Mouse (Mus musculus) thymus, postnatal 0 days (tissue): Measurements from ENCODE around the gene Twf2. TPM values are rescaled to one million over a fixed set of nuclear protein-coding genes. Genes with fewer than 3 reads are reported as not detected.

Source experiments
- DNase-seq: peaks from one replicate; pipeline ENCODE4 v3.0.0-alpha.2; 2015; ENCODE audit warnings: low spot score
- polyA plus RNA-seq: library from polyadenylated mRNA; unstranded; fragments of >200 nt; fragmentation: Nextera tagmentation; extraction: Ambion mirVana; gene quantifications from 2 replicates; pipeline ENCODE4 v1.2.1, GENCODE M21; 2015

The Twf2 gene
- polyA plus RNA-seq, 1 experiment from 2014 or later: 141 TPM

DNA sequence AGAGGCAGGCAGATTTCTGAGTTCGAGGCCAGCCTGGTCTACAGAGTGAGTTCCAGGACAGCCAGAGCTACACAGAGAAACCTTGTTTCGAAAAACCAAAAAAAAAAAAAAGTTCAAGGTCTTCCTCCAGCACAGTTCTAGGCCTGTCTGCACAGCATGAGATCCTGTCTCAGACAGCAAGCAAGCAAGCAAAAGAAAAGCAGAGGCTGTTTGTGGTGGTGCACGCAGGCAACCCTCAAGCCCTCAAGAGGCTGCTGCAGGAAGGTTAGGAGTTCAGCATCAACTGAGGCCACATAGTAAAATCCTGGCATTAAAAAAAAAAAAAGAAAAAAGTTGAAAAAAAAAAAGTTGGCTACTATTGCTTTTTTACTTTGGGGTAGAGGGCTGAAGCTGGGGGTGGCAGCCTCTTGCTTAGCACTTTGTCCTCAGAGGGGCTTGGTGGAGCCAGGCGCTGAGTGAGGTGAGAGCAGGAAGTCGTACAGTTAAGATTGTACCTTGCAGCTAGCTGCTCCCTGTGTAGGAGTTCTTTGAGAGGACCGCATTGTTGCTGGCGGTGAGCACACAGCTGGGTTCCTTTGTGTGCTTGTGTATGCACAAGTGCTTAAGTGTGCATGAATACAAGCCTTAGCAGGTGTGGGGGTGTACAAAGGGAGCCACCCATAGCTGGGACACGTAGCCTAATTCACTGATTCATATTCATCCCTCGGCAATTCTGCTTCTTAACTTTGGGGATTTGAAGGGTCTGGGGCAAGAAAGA lies 8.1 kb downstream of the Twf2 start:
- DNase-seq: peak; percentile 79

DNA sequence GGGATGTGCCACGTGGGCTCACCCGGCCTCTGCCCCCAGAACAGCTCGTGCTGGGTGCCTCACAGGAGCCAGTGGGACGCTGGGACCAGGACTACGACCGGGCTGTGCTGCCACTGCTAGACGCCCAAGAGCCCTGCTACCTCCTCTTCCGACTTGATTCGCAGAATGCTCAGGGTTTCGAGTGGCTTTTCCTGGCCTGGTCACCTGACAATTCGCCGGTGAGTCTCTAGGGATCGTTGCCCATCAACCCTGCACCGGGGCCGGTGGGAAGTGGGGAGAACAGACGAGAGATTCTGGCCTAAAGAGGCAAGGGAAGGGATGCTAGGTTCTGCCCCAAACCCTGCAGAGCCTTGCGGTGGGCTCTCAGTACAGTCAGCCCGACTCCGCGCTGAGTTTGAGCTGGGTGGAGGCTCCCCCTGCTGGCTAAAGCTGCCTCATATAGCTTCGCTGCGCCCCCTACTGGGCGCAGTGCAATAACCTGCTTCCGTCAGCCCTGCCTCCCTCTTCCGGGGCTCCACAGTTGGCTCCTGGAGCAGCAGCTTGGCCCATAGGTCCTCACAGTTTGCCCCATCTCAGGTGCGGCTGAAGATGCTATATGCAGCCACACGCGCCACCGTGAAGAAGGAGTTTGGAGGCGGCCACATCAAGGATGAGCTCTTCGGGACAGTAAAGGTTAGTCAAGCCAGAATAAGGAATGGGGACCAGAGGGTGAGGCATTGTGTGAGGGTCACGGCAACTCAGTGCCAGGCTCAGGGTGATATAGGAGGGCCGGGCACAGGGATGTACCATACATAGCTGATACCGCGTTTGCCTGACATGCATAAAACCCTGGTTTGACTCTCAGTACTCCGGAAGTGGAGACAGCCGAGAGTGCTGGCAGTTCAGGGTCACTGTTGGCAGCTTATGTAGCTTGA lies 9.0 kb downstream of the Twf2 start:
- peak; percentile 93 for DNase-seq

DNA sequence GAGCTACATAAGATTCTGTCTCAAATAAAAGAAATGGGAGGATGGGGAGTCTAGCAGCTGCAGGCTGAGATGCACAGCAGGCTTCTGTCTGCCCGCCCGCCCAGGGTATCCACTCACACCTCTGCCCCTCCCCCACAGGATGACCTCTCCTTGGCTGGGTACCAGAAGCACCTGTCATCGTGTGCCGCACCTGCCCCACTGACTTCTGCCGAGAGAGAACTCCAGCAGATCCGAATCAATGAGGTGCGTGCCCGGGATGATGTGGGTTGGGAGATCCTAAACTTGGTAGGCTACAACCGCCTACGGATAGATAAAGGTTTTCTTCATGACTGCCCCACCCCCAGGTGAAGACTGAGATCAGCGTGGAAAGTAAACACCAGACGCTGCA lies 9.7 kb downstream of the Twf2 start:
- no peak for DNase-seq

DNA sequence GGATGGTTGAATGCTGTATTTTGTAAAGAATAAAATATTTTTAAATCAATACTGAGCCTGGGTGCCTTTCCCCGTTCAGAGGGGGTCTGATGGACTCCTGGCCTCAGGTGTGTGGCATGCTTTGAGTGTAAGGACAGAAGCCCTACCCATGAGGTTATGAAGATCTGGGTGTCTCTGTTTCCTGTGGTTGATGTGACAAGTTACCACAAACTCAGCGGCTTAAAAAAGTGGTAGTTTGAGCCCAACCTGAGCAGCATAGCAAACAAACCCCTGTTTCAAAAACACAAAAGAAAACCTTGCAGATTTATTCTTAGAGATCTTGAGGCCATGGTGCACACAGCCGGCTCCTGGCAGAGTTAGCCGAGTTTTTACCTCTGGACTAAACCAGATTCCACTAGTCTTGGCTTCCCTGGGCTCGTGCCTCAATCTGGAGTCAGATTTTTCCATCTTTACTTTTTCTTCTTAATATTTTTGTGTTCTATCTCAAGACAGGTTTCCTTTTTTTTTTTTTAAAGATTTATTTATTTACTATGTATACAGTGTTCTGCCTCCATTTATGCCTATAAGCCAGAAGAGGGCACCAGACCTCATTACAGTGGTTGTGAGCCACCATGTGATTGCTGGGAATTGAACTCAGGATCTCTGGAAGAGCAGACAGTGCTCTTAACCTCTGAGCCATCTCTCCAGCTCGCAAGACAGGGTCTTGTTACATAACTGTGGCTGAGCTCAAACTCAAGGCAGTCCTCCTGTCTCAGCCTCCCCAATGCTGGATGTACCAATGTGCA lies 12.6 kb downstream of the Twf2 start:
- peak; percentile 35 for DNase-seq

DNA sequence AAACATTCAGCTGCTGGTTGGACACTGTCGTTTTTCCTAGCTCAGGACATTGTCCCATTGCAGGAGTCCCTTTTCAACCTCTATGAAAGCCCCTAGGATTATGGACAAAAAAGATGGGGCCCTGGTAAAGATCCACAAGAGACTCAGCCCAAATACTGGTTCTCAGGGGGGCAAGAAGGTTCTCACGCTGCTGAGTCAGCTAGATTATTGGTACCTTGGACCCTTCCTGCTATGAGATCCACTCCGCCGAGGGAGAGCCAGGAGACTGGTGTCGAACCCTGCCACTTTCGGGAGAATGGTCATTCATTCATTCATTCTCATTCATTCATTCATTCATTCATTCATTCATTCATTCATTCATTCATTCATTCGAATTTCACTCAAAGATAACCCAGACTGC lies 14.1 kb downstream of the Twf2 start:
- DNase-seq: no peak

DNA sequence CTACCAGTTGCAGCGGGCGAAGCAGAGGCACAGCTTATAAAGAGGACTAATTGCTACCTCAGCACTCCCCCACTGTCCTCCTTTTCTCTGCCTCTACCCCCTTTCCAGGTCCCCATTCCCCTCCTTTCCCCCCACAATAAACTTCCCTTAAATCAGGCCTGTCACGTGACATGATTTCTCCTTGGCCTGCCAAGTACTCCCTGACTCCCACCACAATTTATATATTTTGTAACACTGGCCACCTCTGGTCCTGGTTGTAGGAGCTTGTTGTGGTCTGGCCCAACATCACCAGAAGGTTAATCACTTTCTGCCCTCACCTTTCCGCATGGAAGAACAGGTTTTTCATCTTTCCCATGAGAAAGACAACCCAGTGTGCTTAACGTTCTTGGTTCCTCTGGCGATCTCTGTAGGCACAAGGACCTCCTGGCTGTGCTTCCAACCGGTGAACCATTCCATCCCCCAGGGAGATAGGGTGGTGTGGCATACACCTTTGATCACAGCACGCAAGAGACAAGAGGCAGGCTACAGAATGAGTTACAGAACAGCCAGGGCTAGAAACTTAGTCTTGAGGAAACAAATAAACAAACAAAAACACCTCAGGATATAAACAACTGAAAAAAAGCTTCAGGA lies 18.1 kb downstream of the Twf2 start:
- DNase-seq: no peak

DNA sequence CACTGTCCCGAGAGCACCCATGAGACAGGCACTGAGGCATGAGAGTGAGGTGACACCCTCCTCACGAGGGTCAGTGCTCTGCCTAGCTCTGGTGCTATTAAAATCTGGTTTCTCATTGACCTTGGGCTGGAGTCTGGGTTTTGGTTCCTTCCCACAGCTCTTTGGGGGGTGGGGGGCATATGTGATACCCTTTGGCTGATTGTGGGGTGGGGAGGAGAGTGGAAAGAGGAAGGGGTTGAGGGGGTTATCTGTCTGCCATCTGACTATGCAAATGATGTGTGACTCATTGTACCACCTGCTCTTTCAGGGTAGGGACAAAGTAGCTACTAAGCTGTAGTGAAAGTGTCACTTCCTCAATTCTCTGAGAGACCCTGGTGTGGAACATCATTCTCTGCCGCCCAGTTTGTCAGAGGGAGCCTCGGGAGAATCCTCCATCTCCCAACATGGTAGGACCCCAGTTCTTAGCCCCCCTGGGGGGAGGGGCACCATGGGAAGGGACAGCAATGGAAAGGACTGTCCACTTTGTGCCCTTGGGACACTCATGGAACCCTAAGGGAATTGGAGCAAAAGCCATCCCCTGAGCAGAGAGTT lies 19.4 kb downstream of the Twf2 start, which contains the start of gene Tlr9:
Gene Tlr9 (plus strand): TSS at position 338 of the 591 bp plus-strand sequence.
- DNase-seq: no peak

DNA sequence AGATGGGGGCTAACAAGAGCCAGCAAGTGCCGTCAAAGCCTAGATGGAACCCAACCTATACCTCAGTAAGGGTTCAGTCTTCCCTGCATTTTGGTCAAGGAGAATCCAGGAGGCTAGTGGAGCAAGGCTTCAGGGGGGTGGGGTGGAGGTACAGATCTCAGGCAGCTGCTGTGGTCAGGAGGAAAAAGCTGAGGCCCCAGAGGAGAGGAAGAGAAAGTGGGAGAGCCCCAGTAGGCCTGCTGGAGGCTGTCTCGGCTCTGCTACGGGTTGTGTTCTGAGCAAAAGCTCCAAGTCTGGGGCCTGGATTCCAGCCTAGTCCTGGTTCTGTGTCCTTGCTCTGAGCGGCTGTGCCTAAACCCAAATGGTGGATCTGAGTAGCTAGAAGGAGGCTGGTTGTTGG lies 20.1 kb downstream of the Twf2 start:
- no peak for DNase-seq

DNA sequence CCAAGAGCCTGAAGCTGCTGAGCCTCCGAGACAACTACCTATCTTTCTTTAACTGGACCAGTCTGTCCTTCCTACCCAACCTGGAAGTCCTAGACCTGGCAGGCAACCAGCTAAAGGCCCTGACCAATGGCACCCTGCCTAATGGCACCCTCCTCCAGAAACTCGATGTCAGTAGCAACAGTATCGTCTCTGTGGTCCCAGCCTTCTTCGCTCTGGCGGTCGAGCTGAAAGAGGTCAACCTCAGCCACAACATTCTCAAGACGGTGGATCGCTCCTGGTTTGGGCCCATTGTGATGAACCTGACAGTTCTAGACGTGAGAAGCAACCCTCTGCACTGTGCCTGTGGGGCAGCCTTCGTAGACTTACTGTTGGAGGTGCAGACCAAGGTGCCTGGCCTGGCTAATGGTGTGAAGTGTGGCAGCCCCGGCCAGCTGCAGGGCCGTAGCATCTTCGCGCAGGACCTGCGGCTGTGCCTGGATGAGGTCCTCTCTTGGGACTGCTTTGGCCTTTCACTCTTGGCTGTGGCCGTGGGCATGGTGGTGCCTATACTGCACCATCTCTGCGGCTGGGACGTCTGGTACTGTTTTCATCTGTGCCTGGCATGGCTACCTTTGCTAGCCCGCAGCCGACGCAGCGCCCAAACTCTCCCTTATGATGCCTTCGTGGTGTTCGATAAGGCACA lies 22.7 kb downstream of the Twf2 start:
- no peak for DNase-seq

DNA sequence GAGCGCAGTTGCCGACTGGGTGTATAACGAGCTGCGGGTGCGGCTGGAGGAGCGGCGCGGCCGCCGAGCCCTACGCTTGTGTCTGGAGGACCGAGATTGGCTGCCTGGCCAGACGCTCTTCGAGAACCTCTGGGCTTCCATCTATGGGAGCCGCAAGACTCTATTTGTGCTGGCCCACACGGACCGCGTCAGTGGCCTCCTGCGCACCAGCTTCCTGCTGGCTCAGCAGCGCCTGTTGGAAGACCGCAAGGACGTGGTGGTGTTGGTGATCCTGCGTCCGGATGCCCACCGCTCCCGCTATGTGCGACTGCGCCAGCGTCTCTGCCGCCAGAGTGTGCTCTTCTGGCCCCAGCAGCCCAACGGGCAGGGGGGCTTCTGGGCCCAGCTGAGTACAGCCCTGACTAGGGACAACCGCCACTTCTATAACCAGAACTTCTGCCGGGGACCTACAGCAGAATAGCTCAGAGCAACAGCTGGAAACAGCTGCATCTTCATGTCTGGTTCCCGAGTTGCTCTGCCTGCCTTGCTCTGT lies 23.3 kb downstream of the Twf2 start:
- no peak for DNase-seq

DNA sequence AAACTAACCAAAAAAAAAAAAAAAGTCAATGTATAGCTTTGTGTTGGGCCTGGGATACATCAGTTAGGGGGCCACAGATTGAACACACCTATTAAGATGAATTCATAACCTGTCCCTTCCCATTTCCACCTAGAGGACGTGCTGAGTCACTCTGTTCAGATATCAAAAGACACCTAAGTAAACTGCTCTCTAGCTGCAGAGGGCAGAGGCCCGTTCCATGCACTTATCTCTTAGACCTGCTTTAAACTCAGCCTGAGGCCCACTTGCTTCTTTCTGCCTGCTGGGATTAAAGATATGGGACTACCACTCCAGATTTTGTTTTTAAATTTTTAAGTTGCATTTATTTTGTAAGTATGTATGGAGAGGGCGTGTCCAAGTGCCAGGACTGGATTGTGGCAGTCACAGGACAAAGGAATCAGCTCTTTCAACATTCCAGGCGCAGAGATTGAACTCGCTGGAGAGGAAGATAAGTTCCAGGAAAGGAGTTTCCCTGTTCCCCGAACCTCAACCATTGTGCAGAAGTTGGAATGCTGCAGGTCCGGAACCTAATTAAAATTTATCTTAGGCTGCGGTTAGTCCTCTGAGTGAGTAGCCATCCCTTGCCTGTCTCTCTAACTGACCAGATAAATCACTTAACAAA lies 25.0 kb downstream of the Twf2 start:
- DNase-seq: no peak

DNA sequence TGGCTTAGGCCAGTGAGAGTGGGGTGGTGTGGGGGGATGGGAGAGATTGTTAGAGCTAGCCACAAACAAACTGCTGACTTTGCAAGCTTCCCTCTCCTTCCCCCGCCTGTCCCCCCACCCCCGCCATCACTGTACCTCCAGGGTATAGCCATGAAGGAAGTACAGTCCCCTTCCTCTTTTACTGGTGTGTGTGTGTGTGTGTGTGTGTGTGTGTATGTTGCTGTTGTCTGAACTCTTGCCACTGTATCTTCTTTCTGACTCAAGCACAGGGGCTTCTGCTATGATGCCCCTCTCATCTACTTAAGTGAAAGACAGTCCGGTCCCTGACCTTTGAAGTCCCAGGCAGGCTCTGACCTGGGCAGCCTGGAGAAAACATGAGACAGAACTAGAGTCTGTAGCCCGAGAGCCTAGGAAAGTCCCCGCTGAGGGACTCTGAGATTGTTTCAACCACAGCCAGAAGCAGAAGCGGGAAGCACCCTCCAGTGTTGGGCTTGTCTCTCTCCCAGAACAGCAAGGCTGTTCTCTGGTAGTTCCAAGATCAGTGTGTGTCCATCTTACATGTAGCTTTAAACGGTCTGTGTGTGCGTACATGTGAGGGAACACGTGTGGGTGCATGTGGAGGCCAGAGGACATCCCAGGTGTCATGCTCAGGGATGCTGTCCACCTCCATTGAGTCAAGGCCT lies 27.3 kb downstream of the Twf2 start:
- DNase-seq: no peak

DNA sequence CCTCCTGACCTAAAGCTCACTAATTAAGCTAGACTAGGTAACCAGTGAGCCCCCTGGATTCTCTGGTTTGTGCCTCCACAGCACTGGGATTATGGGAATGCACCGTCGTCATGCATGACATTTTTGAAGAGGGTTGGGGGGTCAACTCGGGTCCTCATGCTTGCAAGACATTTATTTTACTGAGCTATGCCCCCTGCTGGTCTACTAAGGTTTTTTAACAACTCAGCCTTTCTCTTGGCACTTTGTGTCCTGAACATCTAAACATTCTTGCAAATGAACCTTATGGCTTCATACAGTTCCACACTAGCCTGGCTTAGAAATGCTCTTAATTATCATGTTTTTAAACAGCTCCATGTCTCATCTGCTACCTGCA lies 27.8 kb downstream of the Twf2 start:
- no peak for DNase-seq

DNA sequence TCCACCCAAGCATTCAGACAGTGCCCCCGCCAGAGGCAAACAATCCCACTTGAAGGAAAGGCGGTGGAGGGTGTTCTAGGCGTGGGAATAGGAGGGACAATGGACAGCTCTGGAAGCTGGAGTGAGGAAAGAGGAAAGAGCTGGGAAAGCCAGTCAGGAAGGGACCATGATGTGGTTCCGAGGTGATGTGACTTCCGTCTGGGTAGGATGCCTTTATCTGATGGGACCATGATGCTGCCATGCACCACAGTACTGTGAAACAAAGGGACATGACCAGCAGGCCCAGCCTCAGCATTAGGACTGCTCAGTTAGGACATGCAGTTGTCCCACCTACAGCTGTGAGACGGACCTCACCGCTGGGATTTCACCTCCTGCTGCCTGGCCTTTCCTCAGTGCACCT lies 28.3 kb downstream of the Twf2 start:
- no peak for DNase-seq

DNA sequence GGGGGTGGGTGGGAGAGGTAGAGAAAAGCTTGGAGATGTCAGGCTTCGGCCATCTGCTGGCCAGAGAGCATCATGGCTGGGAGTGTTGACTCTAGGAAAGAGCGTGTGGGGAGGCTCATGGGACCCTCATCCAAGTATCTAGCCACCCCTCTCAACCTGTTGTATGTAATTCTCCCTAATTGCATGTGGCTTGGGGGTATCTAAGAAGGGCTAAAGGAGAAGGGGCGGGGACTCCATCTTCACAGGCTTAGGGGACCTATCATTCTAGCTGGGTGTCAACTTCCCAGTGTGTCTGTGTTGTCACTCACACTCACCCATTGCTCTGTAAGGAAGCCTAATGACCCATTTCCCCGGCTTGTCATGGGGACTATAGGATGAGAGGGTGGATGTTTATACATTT lies 28.9 kb downstream of the Twf2 start:
- DNase-seq: no peak

DNA sequence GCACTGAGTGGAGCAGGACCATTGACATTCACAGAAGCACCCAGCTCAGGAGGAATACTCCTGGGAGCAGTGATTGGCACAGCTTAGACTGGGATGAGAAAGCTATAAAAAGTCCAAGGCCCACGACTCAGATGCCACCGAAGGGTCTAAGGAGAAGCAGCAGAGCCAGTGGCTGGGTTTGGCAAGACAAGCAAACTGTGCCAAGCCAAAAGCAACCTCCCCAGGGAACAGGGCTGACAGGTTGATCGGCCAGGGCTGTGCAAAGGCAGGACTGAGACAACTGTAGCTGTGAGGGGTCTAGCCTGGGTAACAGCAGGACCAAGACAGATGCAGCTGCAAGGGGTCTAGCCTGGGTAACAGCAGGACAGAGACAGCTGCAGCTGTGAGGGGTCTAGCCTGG lies 30.0 kb downstream of the Twf2 start:
- no peak for DNase-seq

DNA sequence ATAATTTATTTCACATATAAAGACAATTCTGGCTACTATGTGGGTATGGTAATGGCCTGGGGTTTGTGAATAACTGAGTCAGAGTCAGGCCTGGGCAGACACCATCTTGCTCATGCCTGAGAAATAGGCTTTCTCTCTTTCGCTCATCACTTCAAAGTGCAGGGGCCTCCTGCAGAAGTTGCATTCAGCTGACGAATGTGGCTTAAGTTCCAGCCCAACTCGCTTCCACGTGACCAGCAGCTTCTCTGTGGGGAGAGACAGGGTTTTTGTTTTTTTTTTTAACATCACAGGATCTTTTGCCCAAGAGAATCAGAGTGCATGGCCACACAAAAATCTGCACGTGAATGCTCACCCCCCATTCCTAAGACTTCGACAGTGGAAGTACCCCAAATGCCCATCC lies 31.0 kb downstream of the Twf2 start:
- no peak for DNase-seq

DNA sequence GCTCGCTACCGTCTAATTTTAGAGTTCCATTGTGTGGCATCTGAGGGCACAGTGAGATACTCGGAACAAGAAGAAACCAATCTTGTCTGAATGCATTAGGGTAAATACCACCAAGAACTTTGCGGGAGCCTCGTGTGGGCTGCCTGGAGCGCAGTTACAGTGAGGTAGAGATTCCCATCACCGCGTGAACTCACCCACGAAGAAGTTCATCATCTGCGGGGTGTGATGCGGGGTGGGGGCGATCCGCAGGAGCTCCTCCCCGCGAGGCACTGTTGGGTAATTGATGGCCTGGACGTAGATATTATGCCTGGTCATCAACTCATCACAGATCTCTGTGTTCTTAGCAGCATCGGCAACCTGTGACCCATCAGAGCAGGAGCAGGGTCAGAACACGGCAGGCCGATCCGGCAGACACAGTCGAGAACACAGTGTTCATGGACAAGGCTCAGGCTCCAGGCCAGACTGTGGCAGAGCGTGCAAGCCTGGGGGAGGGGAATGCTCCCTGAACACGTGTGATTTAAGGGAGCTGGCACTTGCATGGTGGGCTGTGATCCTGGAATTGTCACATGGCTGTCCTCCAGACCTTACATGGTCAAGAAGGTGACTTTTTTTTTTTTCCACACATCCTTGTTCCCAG lies 32.4 kb downstream of the Twf2 start:
- no peak for DNase-seq
